Mouse (Mus musculus) heart, postnatal 25 days (tissue): ENCODE data around the gene Mmp27. TPM values are rescaled to one million over a fixed set of nuclear protein-coding genes. Genes with fewer than 3 reads are reported as not detected.

Source experiments
- DNase-seq: peaks from one replicate; pipeline ENCODE4 v3.0.0; 2022; ENCODE audit warnings: low spot score
- intact Hi-C: fragments of 180-260 bp; cut with DNase I; formaldehyde crosslinking; loops from one replicate; pipeline ENCODE4 v1.15.1; 2025
- total RNA-seq, 2 experiments: library from RNA; stranded (reverse); gene quantifications; 2 replicates each; pipeline ENCODE4 v1.2.3; 2021

The Mmp27 gene
- not detected for total RNA-seq

- no peak for DNase-seq
- intact Hi-C loops, result no loop called here
These were observed at the start of gene Mmp27 for GRCm38 (mm10) chr9:7571162-7571561. Gene Mmp27 (plus strand): TSS chr9:7571396.

- DNase-seq, result no peak
- intact Hi-C loops, result no loop called here
These were observed 44.8 kb upstream of the Mmp27 start for GRCm38 (mm10) chr9:7526255-7526940.

- no peak for DNase-seq
These were observed 28.4 kb upstream of the Mmp27 start for GRCm38 (mm10) chr9:7542763-7543162.

GRCm38 (mm10) chr9:7544923-7545457 lies 26.2 kb upstream of the Mmp27 start:
- no peak for DNase-seq
- intact Hi-C loops, result no loop called here

More at GRCm38 (mm10) chr9:7542763-7543162, 28.4 kb upstream of the Mmp27 start:
- intact Hi-C loops, result no loop called here

- intact Hi-C loops, result no loop called here
- peak; percentile 31 for DNase-seq
These were observed 25.7 kb upstream of the Mmp27 start for GRCm38 (mm10) chr9:7545471-7545870.

GRCm38 (mm10) chr9:7545920-7546319 lies 25.3 kb upstream of the Mmp27 start:
- no peak for DNase-seq
- intact Hi-C loops, result no loop called here

- intact Hi-C loops, result no loop called here
These were observed 19.3 kb upstream of the Mmp27 start for GRCm38 (mm10) chr9:7551943-7552342.

GRCm38 (mm10) chr9:7553536-7553935 lies 17.7 kb upstream of the Mmp27 start:
- no peak for DNase-seq
- intact Hi-C loops, result no loop called here

More at GRCm38 (mm10) chr9:7551943-7552342, 19.3 kb upstream of the Mmp27 start:
- DNase-seq, result no peak

GRCm38 (mm10) chr9:7554382-7554781 lies 16.8 kb upstream of the Mmp27 start:
- intact Hi-C loops, result loop anchor here (1.0 kb wide), 1 partner anchor 41 kb away; no protein-coding TSS in a partner anchor
- no peak for DNase-seq

GRCm38 (mm10) chr9:7558221-7559017 lies 12.8 kb upstream of the Mmp27 start, which contains the start of gene Mmp8:
Gene Mmp8 (plus strand): TSS chr9:7558456.
- intact Hi-C loops, result no loop called here
- DNase-seq, result no peak

GRCm38 (mm10) chr9:7560026-7560425 lies 11.2 kb upstream of the Mmp27 start:
- DNase-seq, result no peak
- intact Hi-C loops, result no loop called here

- DNase-seq, result no peak
- intact Hi-C loops, result no loop called here
These were observed 3.8 kb upstream of the Mmp27 start for GRCm38 (mm10) chr9:7567376-7567775.

GRCm38 (mm10) chr9:7567923-7568322 lies 3.3 kb upstream of the Mmp27 start:
- intact Hi-C loops, result no loop called here
- DNase-seq, result no peak

GRCm38 (mm10) chr9:7570485-7570884 lies 711 bp upstream of the Mmp27 start:
- no peak for DNase-seq
- intact Hi-C loops, result no loop called here

- DNase-seq, result no peak
- intact Hi-C loops, result no loop called here
These were observed 992 bp downstream of the Mmp27 start for GRCm38 (mm10) chr9:7572188-7572587.

- intact Hi-C loops, result no loop called here
- DNase-seq, result no peak
These were observed 1.6 kb downstream of the Mmp27 start for GRCm38 (mm10) chr9:7572663-7573308.

GRCm38 (mm10) chr9:7575526-7575925 lies 4.3 kb downstream of the Mmp27 start:
- DNase-seq, result no peak
- intact Hi-C loops, result no loop called here

GRCm38 (mm10) chr9:7577371-7577770 lies 6.2 kb downstream of the Mmp27 start:
- no peak for DNase-seq

GRCm38 (mm10) chr9:7590063-7590462 lies 18.9 kb downstream of the Mmp27 start:
- no peak for DNase-seq
- intact Hi-C loops, result no loop called here

More at GRCm38 (mm10) chr9:7577371-7577770, 6.2 kb downstream of the Mmp27 start:
- intact Hi-C loops, result no loop called here

- intact Hi-C loops, result no loop called here
- DNase-seq, result no peak
These were observed 22.1 kb downstream of the Mmp27 start for GRCm38 (mm10) chr9:7593272-7593812.
